Mouse (Mus musculus): Measurements from ENCODE around the gene Cers3.

The Cers3 gene

DNA sequence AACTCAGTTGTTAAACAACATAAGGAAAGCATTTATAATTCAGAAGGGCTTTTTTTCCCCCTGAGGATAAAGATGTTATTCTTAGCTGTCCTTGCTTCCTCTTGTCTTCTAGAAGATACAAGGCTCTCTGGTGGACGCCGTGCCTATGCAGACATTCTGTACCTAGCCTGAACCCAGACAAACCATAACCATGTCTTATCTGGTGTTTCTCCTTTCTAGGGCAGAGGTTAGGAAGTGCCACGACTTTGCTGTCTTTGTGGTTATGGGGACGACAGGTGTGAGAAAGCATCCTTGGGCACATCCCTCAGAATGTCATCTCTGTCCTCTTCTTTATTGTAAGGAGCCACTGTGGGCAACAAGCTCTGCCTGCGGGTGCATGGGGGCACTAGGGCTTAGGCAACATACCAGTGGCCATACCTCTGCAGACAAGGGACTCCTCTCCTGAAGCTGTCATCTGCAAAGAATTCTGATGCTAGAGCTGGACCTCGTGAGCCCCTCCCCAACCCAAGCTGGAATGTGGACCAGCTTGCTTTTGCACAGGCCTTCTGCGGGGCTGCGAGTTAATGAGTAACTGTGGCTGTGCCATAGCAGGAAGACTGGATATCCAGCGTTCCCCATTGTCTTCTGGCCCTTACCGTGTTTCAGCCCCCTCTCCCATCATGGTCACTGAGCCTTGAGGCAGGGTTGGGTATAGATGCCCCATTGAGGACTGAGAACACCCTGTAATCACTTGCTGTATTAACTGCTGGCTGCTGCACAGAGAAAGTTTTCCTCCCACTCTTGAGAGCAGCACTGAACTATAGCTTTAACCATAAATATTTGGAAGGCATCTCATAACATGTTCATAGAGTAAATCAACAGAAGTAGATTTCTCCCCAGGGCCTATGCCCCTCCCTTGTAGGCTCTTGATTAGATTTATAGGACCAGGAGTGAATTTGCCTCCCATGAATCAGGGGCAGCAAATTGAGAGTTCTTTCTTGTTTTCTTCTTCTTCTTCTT lies 36.9 kb downstream of the Cers3 start:
- DNase-seq (ENCODE audit: low read depth, low spot score), result no peak

DNA sequence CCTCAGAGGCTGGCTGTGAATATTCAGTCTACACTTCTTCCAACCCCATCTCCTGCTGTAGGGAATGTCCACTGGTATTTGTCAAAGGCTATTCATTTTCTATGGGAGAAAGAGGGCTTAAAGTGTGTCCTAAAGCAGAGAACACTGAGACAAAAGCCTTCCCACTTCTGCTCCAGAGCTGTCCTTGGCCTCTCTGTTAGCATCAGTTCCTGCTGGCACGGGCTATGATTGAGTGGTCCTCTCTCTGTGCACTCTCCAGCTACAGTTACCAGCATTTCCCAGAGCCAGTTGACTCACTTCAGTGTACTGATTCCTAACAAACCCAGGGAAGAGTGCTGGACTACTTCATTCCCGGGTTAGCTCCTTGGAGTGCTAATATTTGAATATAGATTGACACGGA lies 43.2 kb downstream of the Cers3 start:
- DNase-seq (ENCODE audit: low read depth, low spot score), result no peak

DNA sequence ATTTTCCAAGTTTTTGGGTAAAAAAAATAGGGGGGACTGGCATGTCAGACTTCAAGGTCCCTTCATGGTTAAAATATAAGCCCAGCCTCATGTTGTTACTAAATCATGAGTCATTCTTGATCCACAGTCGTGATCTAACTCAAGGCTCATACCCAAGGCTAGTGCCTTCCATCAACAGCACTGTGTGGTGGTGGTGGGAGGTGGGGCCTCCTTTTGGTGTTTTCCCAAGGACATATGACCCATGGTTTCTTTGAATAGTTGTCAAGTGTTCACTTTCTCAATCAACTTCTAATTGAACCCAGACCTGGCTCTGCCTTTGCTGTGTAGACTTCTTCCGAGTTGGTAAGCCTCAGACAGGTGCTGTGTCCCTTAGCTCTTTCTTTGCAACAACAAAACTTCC lies 44.5 kb downstream of the Cers3 start:
- DNase-seq (ENCODE audit: low read depth, low spot score), result no peak

DNA sequence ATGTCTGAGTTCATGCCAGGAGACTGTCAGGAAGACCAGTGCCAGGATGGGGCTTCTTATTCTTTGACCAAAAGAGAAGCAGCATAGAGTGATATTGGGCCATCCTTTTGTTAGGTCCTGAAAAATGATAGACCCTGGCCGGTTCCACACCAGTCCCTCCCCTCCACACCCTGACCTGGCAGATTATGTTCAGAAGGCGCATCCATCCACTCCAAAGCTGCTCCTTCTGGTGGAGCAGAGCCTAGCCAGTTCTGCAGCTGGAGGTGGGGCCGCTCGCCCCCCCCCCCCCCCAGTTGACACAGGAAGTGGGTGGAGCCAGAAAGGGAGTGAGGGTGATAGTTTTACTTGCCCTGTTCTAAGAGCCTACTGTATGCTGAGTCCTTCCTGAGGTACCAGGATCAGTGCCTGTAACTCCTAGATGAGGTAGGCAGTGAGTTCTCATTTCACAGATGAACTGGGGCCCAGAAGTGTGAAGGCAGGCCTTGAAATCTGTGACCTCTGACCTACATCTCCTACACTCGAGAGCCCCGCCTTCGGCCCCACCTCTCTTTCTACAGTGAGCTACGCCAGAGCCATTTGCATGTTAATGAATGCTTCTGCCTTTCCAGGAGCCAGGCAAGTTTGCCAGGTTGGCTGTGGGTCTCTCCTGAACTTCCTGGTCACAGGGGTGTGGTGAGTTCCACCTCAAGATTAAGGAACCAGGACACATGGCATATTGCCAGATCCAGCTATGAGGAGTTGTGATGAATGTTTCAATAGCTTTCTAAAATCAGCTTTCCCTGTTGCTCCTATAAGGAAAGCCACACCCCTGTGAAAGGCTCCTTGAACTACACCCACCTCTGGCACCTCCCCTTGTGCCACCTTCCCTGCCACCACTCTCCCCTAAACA lies 46.8 kb downstream of the Cers3 start:
- DNase-seq (ENCODE audit: low read depth, low spot score), result no peak

DNA sequence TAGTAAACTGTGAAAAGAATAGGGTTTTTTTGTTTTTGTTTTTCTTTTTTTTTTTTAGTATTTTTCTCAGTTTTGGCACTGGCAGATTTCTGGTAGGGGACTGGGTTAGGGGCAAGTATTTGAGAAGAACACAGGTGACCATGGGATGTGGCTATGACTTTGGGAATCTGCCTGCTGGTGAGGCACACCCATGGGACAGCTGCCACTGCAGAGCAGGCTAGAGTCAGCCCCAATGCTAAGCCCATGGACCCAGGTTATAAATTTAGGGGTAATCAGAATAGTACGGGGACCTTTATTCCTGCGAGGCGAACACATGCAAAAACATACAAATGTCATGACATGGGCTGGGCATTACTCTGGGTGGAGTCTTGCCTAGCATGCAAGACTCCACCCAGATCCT lies 47.7 kb downstream of the Cers3 start:
- no peak for DNase-seq (ENCODE audit: low read depth, low spot score)

DNA sequence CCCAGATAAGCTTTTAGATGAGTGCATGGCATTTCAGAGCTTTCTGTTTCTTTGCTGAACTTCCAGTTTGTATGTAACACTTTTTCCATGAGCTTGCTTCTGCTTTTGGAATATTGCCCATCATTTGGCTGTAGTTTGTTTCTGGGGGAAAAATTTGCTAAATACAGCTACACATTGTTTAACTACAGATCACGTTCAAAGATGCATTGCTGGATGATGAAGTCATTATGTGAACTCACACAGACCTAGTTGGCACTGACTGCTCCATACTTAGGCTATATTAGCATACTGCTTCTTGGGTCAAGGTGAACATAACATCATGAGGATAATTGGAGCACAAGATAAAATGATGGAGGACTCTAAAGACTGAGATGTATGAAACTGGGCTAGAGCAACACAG lies 53.6 kb downstream of the Cers3 start:
- no peak for DNase-seq (ENCODE audit: low read depth, low spot score)

DNA sequence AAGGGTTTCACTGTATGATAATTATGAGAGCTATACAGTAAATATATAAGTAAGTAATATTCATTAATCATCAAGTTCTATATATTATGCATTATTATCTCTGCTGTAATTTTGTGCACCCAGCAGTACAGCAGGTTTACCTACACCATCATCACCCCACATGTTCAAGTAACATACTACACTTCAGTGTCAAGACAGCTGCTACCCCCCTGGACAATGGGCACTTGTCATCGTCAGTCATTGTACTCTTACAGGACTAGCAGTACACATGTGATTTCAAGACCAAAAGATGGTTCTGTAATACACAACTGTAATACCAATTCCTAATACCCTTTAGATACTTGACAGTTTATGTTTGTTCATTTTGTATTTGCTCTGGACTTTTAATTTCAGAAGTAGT lies 54.0 kb downstream of the Cers3 start:
- DNase-seq (ENCODE audit: low read depth, low spot score), result no peak

DNA sequence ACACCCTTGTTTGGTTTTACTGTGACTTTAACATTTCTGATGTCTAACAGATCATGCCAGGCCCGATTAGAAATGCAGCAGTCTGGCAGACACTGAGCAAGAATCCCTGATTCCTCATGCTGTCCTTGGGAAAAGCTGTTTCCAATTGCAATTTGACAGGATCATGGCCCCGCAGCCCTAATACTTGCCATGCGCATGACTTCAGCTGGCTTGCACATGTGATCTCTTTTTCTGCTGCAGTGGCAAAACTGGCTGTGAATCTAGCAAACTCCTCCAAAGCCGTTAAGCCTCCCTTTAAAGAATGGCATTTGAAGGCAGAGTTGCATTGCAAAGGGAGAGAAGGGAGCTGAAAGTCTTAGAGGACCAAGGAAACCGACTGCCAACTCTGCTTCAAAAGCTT lies 55.5 kb downstream of the Cers3 start:
- peak; percentile 30 for DNase-seq (ENCODE audit: low read depth, low spot score)

DNA sequence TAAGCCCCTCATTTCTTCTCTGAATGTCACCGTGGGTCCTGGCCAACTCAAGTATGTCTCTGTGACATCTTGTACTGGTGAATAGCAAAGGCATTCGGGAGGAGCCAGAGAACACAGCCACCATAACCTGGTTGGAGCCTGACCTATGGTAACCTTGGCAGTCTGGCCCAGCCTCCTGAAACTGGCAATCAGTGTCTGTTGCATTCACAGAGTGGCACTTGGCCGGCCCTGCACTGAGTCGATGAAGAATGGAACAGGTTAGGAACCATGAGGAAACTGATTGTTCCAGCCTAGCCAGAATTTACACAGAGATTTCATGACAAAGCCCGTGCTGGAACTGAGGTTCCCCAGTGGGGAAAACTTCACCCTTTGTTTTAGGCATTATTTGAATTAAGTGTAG lies 57.5 kb downstream of the Cers3 start:
- no peak for DNase-seq (ENCODE audit: low read depth, low spot score)

DNA sequence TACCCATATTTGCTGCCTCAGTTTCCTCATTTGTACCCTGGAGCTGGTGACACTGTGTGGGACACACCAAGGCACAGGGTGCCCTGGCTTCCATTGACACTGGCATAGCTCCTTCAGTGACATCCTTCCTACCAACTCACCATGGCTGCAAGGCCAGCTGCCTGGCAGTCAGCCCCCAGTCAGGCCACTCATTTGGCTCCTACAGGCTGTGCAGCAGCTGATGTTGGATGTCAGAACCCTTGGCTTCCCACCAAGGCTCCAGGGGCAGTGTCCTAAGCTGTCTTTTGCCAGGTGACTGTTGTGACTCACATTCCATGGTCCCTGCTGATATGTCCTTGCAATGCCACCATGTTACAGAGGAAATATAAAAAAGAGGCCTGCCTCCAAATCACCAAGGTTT lies 58.5 kb downstream of the Cers3 start:
- no peak for DNase-seq (ENCODE audit: low read depth, low spot score)

DNA sequence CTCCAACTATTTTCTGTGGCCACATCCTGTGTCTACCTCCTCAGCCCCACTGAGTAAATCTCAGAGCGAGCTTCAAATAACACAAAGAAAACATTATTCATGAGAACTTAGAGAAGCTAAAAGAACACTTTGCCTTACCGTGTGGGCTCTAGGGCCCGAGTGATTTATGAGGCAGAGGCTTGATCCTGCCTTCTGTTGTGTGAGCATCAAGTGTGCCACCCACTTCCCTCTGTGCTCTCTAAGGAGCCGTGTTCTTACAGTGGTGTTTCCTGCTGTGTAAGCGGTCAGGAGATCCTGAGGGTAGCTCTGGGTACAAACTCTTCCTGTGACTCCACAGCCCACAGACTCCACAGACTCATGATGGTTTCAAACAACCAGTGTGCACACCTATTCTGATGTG lies 60.5 kb downstream of the Cers3 start:
- no peak for DNase-seq (ENCODE audit: low read depth, low spot score)

DNA sequence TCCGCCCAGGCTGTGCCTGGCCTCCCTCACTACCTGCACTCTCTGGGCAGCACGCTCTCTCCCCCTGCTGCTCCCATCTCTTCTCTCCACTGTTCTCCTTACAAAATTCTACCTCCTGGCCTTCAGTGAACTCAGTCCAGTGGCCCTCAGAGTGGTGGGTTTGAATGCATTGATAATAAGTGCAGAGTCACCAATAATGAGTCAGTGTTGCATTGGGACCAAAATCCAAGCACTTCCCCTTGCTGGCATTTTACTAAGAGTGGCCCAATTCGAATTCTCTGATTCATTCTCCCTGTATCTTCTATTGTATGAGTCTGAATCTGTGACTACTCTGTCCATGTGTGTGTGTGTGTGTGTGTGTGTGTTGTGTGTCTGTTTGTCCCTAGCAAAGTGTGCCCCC lies 63.5 kb downstream of the Cers3 start:
- no peak for DNase-seq (ENCODE audit: low read depth, low spot score)

DNA sequence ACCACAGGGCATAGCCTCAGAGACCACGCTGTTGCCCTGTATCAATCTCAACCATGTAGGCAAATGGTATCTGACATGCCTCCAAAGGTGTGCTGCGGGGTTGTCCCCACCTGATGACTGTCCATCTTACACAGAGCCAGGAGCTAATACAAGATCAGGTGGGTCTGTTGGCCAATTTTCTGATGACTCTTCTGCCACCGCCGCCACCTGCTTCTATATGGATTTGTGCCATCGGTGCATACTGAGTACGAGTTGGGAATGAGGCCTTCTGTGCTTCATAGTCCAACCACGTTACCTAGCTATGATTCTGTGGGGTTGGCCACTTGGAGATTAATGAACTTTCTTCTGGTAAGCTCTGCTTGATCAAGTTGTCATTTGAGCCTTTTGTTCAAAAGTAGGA lies 67.1 kb downstream of the Cers3 start:
- no peak for DNase-seq (ENCODE audit: low read depth, low spot score)

DNA sequence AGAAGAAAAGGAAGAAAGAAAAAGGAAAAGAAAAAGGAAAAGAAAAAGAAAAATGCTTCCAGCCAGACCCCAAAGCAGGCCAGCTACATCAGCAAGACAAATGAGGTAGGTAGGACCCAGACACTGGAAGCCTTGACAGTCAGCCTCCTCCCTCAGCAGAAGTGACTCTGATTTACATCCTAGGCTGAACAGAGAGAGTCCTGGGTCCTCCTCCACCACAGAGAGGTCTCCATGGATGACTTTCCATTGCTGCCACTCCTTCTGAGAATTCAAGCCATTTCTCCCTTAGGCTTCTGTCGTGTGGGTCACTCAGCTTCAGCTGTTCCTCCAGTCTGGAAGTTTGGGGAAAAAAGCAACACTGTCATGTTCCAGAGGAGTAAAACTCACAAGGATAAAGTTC lies 68.0 kb downstream of the Cers3 start:
- no peak for DNase-seq (ENCODE audit: low read depth, low spot score)

DNA sequence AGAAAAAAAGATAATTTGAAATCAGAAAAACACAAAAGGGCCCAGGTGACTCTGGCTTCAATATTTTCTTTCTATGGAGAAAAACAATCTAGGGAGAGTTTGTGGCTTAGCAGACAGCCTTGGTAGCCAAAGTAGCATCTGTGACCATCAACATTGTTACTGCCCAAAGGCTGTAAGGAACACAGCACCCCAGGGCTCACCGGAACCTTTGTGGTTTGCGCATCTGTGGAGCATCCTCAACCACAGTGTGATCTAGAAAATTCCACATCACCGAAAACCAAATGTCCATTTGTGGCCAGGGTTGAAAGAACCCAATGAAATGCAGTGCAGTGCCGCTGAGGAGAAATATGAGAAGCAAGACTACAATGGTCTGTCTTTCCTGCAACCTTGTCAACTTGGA lies 69.0 kb downstream of the Cers3 start:
- DNase-seq (ENCODE audit: low read depth, low spot score), result no peak

DNA sequence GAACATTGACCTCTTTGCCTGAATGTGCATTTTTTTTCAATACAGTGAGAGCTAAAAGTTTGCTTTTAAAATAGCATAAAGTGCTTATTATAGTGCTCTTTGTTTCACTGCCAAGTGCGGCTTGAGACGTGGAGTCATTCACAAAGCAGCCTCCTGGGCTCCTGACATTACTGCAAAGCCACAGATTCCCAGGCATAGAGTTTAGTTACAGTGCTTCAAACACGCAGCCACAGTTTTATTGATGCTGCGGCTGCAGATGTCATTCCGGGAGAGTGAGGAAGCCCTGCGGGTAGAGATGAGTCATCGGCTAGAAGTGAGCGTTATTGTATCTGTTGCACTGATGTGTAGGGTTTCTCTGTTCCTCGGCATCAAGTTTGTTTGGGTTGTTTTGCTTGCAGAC lies 69.4 kb downstream of the Cers3 start:
- no peak for DNase-seq (ENCODE audit: low read depth, low spot score)

DNA sequence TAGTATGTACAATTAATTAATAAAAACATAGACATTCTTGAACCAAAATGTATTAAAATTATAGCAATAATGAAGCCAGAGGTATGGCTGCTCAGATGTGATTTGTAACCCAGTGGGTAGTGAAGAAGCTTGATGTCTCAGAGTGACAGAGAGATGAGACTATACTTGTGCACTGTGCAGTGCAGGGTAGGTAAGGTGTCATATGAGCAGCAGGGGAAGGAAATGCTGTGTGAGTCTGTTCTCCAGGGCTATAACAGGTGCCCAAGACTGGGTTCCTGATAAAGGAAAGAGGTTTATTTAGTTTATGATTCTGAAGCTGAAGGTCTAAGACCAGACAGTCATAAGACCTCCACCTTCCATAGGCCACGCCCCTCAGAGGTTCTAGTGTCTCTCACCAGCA lies 69.9 kb downstream of the Cers3 start:
- DNase-seq (ENCODE audit: low read depth, low spot score), result no peak

DNA sequence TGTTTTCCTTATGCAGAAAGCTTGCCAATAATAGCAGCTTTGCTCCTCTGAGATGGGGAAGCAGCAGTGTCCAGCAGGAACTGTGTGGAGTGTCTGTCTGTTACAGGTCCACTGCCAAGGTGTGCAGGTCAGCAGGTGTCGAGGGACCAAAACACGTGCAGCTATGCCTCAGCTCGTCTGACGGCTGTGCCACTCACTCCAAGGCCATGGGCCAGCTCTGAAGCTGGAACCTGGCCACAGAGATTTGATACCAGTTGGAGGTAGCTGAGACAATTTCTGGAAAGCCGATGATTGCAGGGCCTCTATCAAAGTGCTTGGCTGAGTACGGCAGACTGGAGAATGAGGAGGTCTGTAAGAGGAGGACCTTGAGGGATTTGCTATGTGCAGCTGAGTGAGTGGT lies 72.2 kb downstream of the Cers3 start:
- DNase-seq (ENCODE audit: low read depth, low spot score), result no peak

DNA sequence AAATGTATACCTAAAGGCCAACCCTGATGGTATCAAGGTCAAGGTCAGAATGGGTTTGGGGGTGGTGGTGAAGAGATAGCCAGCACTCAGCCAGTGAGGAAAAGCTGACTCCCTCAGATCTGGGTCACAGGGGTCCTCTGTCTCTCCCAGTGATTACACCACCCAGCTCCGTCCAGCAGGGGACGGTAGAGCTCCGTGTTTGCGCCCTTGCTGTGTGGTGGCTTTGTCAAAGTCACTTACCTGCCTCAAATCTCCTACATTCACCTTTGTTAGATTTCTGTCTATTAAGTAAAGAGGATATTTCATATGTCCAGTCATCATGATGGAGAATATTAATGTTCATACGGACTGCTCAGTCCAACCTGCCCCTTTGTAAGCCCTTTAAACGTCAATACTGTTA lies 76.7 kb downstream of the Cers3 start:
- peak; percentile 38 for DNase-seq (ENCODE audit: low read depth, low spot score)

DNA sequence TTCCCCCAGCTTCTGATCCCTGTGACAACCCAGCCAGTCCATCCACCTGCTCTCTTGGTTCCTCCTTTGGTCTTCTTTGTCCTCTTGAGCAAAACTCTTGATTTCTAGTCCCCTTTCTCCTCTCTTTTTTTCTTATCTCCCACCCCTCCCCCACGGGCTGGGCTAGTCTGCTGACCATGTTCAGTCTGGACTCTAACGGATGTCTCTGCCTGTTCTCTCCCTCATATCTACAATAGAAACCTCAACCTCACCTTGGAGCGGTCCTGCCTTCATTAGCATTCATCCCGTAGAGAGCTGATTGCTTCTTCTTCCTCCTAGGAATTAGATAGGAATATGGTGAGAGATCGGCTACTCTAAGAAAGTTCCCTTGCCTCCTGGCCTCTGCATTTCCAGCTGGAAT lies 87.5 kb downstream of the Cers3 start:
- DNase-seq (ENCODE audit: low read depth, low spot score), result no peak

DNA sequence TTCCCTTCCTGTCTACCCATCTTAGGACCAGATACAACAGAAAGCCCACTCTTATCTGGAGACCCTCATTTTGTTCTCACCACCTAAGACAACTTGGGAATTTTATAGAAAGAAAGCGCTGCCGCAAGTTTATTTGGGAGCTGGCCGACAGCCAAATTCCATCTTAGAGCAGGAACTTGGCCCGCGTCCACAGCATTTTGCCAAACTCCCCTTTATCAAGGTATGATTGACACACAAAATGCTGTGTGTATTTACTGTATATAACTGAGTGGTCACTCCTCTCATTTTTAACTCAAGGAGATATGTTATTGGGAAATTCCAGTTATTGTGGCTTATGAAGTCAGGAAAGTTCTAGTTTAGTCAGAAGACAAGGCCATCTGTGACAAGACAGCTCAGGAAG lies 88.0 kb downstream of the Cers3 start:
- no peak for DNase-seq (ENCODE audit: low read depth, low spot score)

DNA sequence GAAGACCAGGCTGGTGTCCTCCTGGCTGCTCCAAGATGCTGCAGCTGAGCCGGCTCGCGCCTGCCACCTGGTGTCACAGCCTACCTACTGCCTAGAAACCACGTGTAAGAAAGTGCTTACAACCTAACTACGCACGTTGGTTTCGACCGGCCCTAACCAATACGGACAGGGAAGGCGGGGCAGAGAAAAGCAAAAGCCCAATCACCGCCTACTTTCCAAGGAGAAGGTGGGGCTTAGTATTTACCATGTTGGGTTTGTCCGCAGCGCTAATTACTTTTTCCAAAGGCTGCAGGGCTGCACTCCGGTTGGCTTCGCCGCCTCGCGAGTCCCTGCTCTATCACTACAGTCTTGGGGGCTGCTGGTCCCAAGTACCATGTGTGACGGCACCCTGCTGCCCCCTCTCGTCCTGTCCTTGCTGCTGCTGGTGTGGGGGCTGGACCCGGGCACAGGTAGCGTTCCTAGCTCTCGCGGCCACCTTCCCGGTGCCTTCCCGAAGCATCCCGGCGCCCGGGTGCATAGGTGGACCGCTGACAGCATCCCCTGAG lies 96.2 kb downstream of the Cers3 start, which contains the start of gene Adamts17:
Gene Adamts17 (plus strand): TSS at position 273 of the 545 bp plus-strand sequence.
- peak; percentile 91 for DNase-seq (ENCODE audit: low read depth, low spot score)

Data from retina, postnatal 7 days (tissue).